Mouse (Mus musculus) CH12.LX (cell line): ENCODE measurements at regions not wholly inside any gene's neighbourhood (a gene's known extent, or its start where the extent isn't known, plus 50 kb on each side); places are given as distances from the start of the nearest gene placed in this dataset.

Source experiments
- DNase-seq: peaks from one replicate; pipeline ENCODE4 v3.0.0-alpha.2; 2013; ENCODE audit errors: extremely low read depth
- H3K27ac ChIP-seq: 2 replicates; pipeline ENCODE4 v1.5.1; 2012; ENCODE audit warnings: low read depth, mild to moderate bottlenecking, control low read depth, moderate library complexity; ENCODE audit not compliant: insufficient read depth
- H3K27me3 ChIP-seq: replicated peaks from 2 replicates; pipeline ENCODE3; 2012; ENCODE audit warnings: inconsistent platforms
- H3K36me3 ChIP-seq, 2 experiments: replicated peaks in 1 of 2; 2 replicates each; pipeline versions ENCODE3 to v1.6.1; 2012; ENCODE audit warnings: inconsistent platforms in 1 of 2, low read length in 1 of 2, mild to moderate bottlenecking in 1 of 2, mixed read lengths in 1 of 2, moderate library complexity in 1 of 2; ENCODE audit not compliant: control insufficient read depth in 1 of 2, insufficient read depth in 1 of 2
- H3K4me1 ChIP-seq, 2 experiments: 2 replicates each; pipeline ENCODE4 v1.6.1; 2012; ENCODE audit warnings: inconsistent platforms in 1 of 2, moderate library complexity in 1 of 2; ENCODE audit not compliant: insufficient read depth in 2 of 2, control insufficient read depth in 1 of 2
- H3K4me2 ChIP-seq: 2 replicates; pipeline ENCODE4 v1.6.1; 2012; ENCODE audit warnings: low read depth, mild to moderate bottlenecking, control low read depth; ENCODE audit not compliant: poor library complexity, insufficient read depth, severe bottlenecking
- H3K4me3 ChIP-seq, 3 experiments: fragments of 150-350 bp in 1 of 3; sonication (generic) in 1 of 3; replicated peaks in 1 of 3; 2 replicates each; pipeline versions ENCODE3 to v1.5.1; 2011 to 2012; ENCODE audit warnings: low read depth in 2 of 3, low read length in 2 of 3, mild to moderate bottlenecking in 2 of 3, moderate library complexity in 2 of 3, control low read depth in 1 of 3, improper control_type of control experiment in 1 of 3, inconsistent platforms in 1 of 3, mixed read lengths in 1 of 3; ENCODE audit not compliant: poor library complexity in 1 of 3
- H3K79me2 ChIP-seq: replicated peaks from 2 replicates; pipeline ENCODE4 v1.6.1; 2012; ENCODE audit warnings: mild to moderate bottlenecking, moderate library complexity; ENCODE audit not compliant: control insufficient read depth, poor library complexity, insufficient read depth, severe bottlenecking; ENCODE audit errors: extremely low read depth
- H3K9ac ChIP-seq: 2 replicates; pipeline ENCODE4 v1.6.1; 2012; ENCODE audit warnings: low read depth, mild to moderate bottlenecking, control low read depth, moderate library complexity; ENCODE audit not compliant: insufficient read depth
- H3K9me3 ChIP-seq: replicated peaks from 2 replicates; pipeline ENCODE3; 2012; ENCODE audit warnings: low read length, inconsistent platforms, mixed read lengths
- BHLHE40 ChIP-seq: IDR thresholded peaks from 2 replicates; pipeline ENCODE4 v1.6.1; 2011; ENCODE audit warnings: mild to moderate bottlenecking, low read depth, low read length, improper control_type of control experiment
- CHD1 ChIP-seq: IDR thresholded peaks from 2 replicates; pipeline ENCODE4 v1.6.1; 2012; ENCODE audit warnings: low read depth, low read length, improper control_type of control experiment, inconsistent platforms
- CHD2 ChIP-seq: IDR thresholded peaks from 2 replicates; pipeline ENCODE4 v1.6.1; 2011; ENCODE audit warnings: low read length, improper control_type of control experiment
- CTCF ChIP-seq, 2 experiments: IDR thresholded peaks in 1 of 2; conservative IDR thresholded peaks in 1 of 2; 2 replicates each; pipeline ENCODE4 v1.5.1; 2011 to 2012; ENCODE audit warnings: low read depth in 2 of 2, low read length in 2 of 2, improper control_type of control experiment in 1 of 2, inconsistent platforms in 1 of 2, mild to moderate bottlenecking in 1 of 2, moderate library complexity in 1 of 2
- E2F4 ChIP-seq: IDR thresholded peaks from 2 replicates; pipeline ENCODE4 v1.6.1; 2011; ENCODE audit warnings: low read depth, low read length, improper control_type of control experiment; ENCODE audit not compliant: insufficient replicate concordance
- ELF1 ChIP-seq: IDR thresholded peaks from 2 replicates; pipeline ENCODE4 v1.6.1; 2014; ENCODE audit warnings: low read depth, mild to moderate bottlenecking, inconsistent platforms, low read length, improper control_type of control experiment
- GABPA ChIP-seq: IDR thresholded peaks from 2 replicates; pipeline ENCODE4 v1.6.1; 2012; ENCODE audit warnings: low read depth, low read length, improper control_type of control experiment, inconsistent platforms; ENCODE audit not compliant: insufficient replicate concordance
- HCFC1 ChIP-seq: IDR thresholded peaks from 2 replicates; pipeline ENCODE4 v1.6.1; 2012; ENCODE audit warnings: low read depth, mild to moderate bottlenecking, inconsistent platforms, low read length, improper control_type of control experiment
- IRF4 ChIP-seq: IDR thresholded peaks from 2 replicates; pipeline ENCODE4 v1.6.1; 2014; ENCODE audit warnings: low read depth, mild to moderate bottlenecking, inconsistent platforms, low read length, improper control_type of control experiment
- JUND ChIP-seq: conservative IDR thresholded peaks from 2 replicates; pipeline ENCODE4 v1.6.1; 2011; ENCODE audit warnings: low read depth, low read length, improper control_type of control experiment
- MAFK ChIP-seq: IDR thresholded peaks from 2 replicates; pipeline ENCODE4 v1.6.1; 2011; ENCODE audit warnings: low read length, improper control_type of control experiment; ENCODE audit not compliant: insufficient replicate concordance
- MAZ ChIP-seq: IDR thresholded peaks from 2 replicates; pipeline ENCODE4 v1.6.1; 2012; ENCODE audit warnings: low read depth, mild to moderate bottlenecking, inconsistent platforms, low read length, improper control_type of control experiment, moderate library complexity
- MYC ChIP-seq: IDR thresholded peaks from 2 replicates; pipeline ENCODE4 v1.6.1; 2011; ENCODE audit warnings: low read depth, mild to moderate bottlenecking, improper control_type of control experiment, low read length
- NELFE ChIP-seq: IDR thresholded peaks from 2 replicates; pipeline ENCODE4 v1.6.1; 2011; ENCODE audit warnings: low read depth, low read length, improper control_type of control experiment
- NRF1 ChIP-seq: IDR thresholded peaks from 2 replicates; pipeline ENCODE4 v1.6.1; 2014; ENCODE audit warnings: low read depth, mild to moderate bottlenecking, inconsistent platforms, low read length, improper control_type of control experiment, moderate library complexity
- PAX5 ChIP-seq: IDR thresholded peaks from 2 replicates; pipeline ENCODE4 v1.6.1; 2012; ENCODE audit warnings: low read length, inconsistent platforms, mixed read lengths
- POLR2A ChIP-seq: IDR thresholded peaks from 2 replicates; pipeline ENCODE4 v1.6.1; 2011; ENCODE audit warnings: low read depth, mild to moderate bottlenecking, improper control_type of control experiment, low read length
- POLR2AphosphoS2 ChIP-seq: IDR thresholded peaks from 2 replicates; pipeline ENCODE4 v1.6.1; 2011; ENCODE audit warnings: low read depth, low read length, improper control_type of control experiment
- SIN3A ChIP-seq: IDR thresholded peaks from 2 replicates; pipeline ENCODE4 v1.6.1; 2012; ENCODE audit warnings: low read length, improper control_type of control experiment, inconsistent platforms
- SMC3 ChIP-seq: IDR thresholded peaks from 2 replicates; pipeline ENCODE4 v1.6.1; 2011; ENCODE audit warnings: low read depth, low read length, improper control_type of control experiment
- TBP ChIP-seq: conservative IDR thresholded peaks from 2 replicates; pipeline ENCODE4 v1.6.1; 2011; ENCODE audit warnings: low read depth, low read length, improper control_type of control experiment
- TCF12 ChIP-seq: IDR thresholded peaks from 2 replicates; pipeline ENCODE4 v1.6.1; 2014; ENCODE audit warnings: low read depth, mild to moderate bottlenecking, inconsistent platforms, low read length, improper control_type of control experiment
- UBTF ChIP-seq: IDR thresholded peaks from 2 replicates; pipeline ENCODE4 v1.6.1; 2012; ENCODE audit warnings: low read depth, mild to moderate bottlenecking, inconsistent platforms, low read length, improper control_type of control experiment, moderate library complexity
- ZC3H11A ChIP-seq: IDR thresholded peaks from 2 replicates; pipeline ENCODE4 v1.6.1; 2012; ENCODE audit warnings: low read depth, mild to moderate bottlenecking, inconsistent platforms, low read length, improper control_type of control experiment
- ZMIZ1 ChIP-seq: IDR thresholded peaks from 2 replicates; pipeline ENCODE4 v1.6.1; 2012; ENCODE audit warnings: low read depth, mild to moderate bottlenecking, inconsistent platforms, low read length, improper control_type of control experiment
- ZNF384 ChIP-seq: IDR thresholded peaks from 2 replicates; pipeline ENCODE4 v1.6.1; 2012; ENCODE audit warnings: low read depth, low read length, improper control_type of control experiment, inconsistent platforms
- dilution Hi-C: fragments of 300-500 bp; cut with MboI; formaldehyde crosslinking; loops from 2 replicates; pipeline ENCODE4 v1.14.3; 2020; ENCODE audit warnings: low sequenced_read_pairs; ENCODE audit not compliant: extremely low pct_unique_long_range_greater_than_20kb, extremely low pct_ligation_motif_present
- in situ Hi-C: fragments of 300-500 bp; cut with MboI; formaldehyde crosslinking; loops from 3 replicates; pipeline ENCODE4 v1.14.3; 2019; ENCODE audit warnings: low sequenced_read_pairs, low pct_ligation_motif_present, low pct_unique_long_range_greater_than_20kb, mixed read lengths

GRCm38 (mm10) chr13:18485080-18485479, 87.6 kb upstream of the Pou6f2 start:
- in situ Hi-C loops: no loop called here
- no peak overlapping the region for H3K9ac ChIP-seq
- TF ChIP-seq ZC3H11A (no peak), UBTF (no peak), IRF4 (no peak), SIN3A (no peak), SMC3 (no peak), POLR2A (no peak), TBP (no peak), ZMIZ1 (no peak), TCF12 (no peak), MAFK (no peak), JUND (no peak), GABPA (no peak)

GRCm38 (mm10) chr13:18476311-18476710, 78.8 kb upstream of the Pou6f2 start:
- DNase-seq: no peak
- in situ Hi-C loops (no loop called here), dilution Hi-C loops (no loop called here)
- no peak overlapping the region for H3K4me2 ChIP-seq
- H3K4me3 ChIP-seq: no peak overlapping the region
- TF ChIP-seq E2F4 (no peak), POLR2A (no peak), ZC3H11A (no peak), TCF12 (no peak), ELF1 (no peak), CHD1 (no peak), CHD2 (no peak), SIN3A (no peak), HCFC1 (no peak), ZNF384 (no peak), NELFE (no peak), NRF1 (no peak), MAZ (no peak), MYC (no peak), POLR2AphosphoS2 (no peak), PAX5 (no peak), BHLHE40 (no peak), CTCF (conservative IDR thresholded peaks at IDR 0.05 in 1 of 2, IDR thresholded peaks at IDR 0.05 in 1 of 2; ENCODE audit: low read depth in 2 of 2, low read length in 2 of 2) (no peak), GABPA (no peak)
- H3K27ac ChIP-seq: no peak overlapping the region
- no peaks in the 10 kb centered on the region for H3K79me2 ChIP-seq
- H3K9me3 ChIP-seq: no peaks in the 10 kb centered on the region
- no peaks in the 10 kb centered on the region for H3K27me3 ChIP-seq
- no peak overlapping the region for H3K9ac ChIP-seq
- no peaks in the 10 kb centered on the region for H3K4me1 ChIP-seq
- no peaks in the 10 kb centered on the region for H3K36me3 ChIP-seq

More at GRCm38 (mm10) chr13:18485080-18485479, 87.6 kb upstream of the Pou6f2 start:
- H3K4me2 ChIP-seq: no peak overlapping the region
- no peak overlapping the region for H3K27ac ChIP-seq
- H3K36me3 ChIP-seq: no peaks in the 10 kb centered on the region
- no peaks in the 10 kb centered on the region for H3K9me3 ChIP-seq
- no peaks in the 10 kb centered on the region for H3K27me3 ChIP-seq
- dilution Hi-C loops: no loop called here
- H3K4me1 ChIP-seq: no peaks in the 10 kb centered on the region
- H3K4me3 ChIP-seq: no peak overlapping the region
- no peak for DNase-seq
- H3K79me2 ChIP-seq: no peaks in the 10 kb centered on the region
